Mouse (Mus musculus): Measurements from ENCODE around the gene Il2.

Gene Il2

GRCm38 (mm10) chr3:37125655-37126054, at the start of gene Il2:
Gene Il2, minus strand, starts transcription at chr3:37125959.
- no peak for DNase-seq (ENCODE audit: extremely low read depth, low read depth)

GRCm38 (mm10) chr3:37174711-37175572, 49.2 kb upstream of the Il2 start:
- no peak for DNase-seq (ENCODE audit: extremely low read depth, low read depth)

GRCm38 (mm10) chr3:37173285-37173684, 47.5 kb upstream of the Il2 start:
- peak; percentile 34 for DNase-seq (ENCODE audit: extremely low read depth, low read depth)

DNA sequence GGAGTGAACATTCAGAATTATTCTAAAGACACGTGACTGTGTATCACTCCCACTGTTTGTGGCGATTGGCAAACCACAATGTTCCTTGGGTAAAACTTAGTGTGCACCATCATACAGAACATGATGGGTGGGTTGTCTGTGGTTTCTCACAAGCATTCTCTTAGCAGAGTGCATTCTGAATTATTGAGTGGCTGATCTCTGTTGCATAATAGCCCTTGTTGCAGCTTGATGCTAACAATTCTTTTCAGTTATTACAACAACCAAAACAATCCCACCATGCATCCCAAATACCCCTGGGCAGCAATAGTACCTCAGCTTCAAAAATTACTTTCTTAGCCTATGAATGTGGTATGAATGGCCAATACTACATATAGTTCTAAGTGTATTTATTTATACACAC, 43.5 kb upstream of the Il2 start:
- no peak for DNase-seq (ENCODE audit: extremely low read depth, low read depth)

DNA sequence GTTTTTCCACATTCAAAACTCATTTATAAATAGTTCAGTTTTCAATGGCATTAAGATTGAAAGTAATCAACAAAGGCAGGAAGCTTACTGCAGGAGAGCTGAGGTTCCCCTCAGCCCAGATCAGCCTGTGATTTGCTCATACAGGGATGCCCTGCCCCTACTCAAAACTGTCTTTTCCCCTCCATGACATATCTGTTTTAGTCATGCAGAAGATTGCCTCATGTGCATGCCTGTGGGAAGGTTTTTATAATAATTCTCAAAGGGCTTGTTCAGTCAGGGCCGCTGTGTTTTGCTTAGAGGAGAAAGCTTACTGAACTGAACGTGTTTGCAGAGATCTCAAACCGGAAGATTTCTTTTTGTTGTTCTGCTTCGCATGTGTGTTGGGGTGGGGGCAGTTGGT, 35.3 kb upstream of the Il2 start:
- DNase-seq (ENCODE audit: extremely low read depth, low read depth): no peak

DNA sequence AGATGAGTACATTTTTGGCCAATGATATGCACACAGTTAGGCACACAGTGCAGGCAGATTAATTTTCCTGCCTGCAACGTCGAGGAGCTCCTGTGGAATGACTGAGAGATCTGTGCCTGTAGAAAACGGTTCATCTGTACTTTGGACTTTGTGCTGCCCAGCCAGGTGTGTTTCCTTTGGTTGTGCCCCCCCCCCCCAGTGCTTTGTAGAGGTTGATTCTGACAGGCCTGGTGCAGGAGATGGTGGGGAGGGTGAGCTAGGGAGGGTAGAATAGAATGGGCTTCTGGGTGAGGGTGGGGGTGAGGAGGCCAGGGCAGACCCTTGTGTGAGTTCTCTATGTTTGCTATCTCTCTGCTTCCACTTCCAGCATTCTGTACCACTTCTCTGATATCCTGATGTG, 32.5 kb upstream of the Il2 start:
- DNase-seq (ENCODE audit: extremely low read depth, low read depth): no peak

DNA sequence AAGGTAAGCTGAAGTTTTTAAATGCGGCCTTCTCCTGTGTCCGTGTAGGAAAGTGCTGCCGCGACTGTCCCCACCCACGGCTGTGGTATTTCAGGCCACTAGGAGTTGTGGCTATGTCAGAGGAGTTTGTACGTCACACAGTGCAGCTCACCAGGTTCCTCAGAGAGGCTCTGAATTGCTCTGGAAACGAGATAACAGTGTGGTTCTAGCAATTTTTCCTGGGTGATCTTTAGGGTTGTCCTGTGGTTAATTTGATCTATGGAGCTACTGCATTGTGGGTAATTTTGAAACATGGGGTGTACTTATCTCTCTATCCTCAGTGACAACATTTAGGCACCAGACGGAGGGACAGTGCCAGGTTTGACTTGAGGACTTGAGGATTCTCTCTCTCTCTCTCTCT, 31.3 kb upstream of the Il2 start:
- peak; percentile 83 for DNase-seq (ENCODE audit: extremely low read depth, low read depth)

DNA sequence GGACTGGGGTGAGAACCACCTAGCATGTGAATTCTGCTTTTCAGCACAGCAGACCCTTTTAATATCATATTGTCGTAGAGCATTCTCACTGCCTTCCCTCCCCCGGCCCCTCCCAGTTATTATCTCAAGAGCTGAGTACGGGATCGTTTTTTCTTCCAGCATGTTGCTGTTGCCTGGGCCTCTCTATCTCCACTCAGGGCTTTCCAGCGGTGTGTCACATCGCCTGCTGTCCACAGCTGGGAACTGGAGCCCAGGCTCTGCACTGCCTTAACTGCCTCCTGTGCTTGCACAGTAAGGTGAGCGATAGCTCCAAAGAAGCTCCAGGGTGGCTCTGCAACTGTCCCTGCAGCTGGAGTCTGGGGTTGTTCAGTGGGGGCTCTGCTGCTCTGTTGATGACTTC, 28.6 kb upstream of the Il2 start:
- peak; percentile 27 for DNase-seq (ENCODE audit: extremely low read depth, low read depth)

DNA sequence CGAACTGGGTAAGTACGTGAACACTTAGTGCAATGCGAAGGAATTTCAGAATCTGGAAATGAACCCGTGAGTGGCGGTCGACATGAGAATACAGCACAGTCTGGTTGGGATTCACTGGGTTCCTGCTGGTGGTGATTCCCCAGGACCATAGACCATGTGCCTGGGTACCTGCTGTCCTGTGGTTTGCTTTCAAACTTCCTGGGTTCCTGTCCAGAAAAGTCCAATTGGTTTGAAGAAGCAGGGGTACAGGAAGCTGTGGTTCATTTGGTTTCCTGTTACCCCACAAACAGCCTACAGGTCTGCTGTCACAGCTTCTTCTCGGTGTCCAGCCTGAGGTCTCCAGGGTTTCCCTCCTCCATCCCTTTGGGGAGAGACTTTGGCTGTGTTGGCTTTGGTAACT, 27.2 kb upstream of the Il2 start:
- no peak for DNase-seq (ENCODE audit: extremely low read depth, low read depth)

GRCm38 (mm10) chr3:37152274-37152673, 26.5 kb upstream of the Il2 start:
- no peak for DNase-seq (ENCODE audit: extremely low read depth, low read depth)

DNA sequence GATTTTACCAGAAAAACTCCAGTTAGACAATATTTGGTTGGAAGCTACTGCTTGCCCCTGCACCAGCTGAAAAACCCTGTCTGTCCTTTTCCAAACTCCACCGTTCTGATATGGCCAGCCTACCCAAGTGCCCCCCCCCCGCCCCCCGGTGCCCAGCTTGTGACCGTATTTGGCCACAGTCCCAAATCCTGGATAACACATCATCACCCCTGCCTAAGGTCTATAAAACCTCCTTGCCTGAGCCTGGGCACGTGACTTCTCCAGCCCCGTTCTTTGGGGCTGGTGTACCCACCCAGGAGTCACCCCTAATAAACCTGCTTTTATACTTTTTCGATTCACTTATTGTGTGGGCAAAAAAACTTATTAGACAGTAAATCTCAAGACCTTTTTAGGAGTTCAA, 21.1 kb upstream of the Il2 start:
- DNase-seq (ENCODE audit: extremely low read depth, low read depth): no peak

DNA sequence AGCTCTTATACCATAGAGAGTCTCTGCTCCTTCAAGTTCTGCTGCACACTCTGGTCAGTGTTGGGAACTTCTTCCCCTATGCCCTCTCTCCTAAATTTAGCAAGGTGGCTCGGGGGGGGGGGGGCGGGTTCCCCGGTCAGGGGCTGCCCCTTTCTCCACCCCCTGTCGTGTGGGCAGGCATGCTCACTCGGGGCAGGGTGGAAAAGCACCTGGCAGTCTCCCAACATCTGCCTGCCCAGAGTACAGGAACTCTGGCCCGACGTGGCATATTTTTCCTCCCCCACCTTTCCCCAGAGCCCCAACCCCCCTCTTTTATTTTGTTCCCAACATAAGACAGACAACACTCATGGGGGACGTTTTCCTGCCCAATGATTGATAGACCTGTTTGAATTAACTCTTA, 20.6 kb upstream of the Il2 start:
- no peak for DNase-seq (ENCODE audit: extremely low read depth, low read depth)

- DNase-seq (ENCODE audit: extremely low read depth, low read depth): no peak
These were observed 19.2 kb upstream of the Il2 start for GRCm38 (mm10) chr3:37144979-37145378.

GRCm38 (mm10) chr3:37141827-37142226, 16.1 kb upstream of the Il2 start:
- DNase-seq (ENCODE audit: extremely low read depth, low read depth): no peak

DNA sequence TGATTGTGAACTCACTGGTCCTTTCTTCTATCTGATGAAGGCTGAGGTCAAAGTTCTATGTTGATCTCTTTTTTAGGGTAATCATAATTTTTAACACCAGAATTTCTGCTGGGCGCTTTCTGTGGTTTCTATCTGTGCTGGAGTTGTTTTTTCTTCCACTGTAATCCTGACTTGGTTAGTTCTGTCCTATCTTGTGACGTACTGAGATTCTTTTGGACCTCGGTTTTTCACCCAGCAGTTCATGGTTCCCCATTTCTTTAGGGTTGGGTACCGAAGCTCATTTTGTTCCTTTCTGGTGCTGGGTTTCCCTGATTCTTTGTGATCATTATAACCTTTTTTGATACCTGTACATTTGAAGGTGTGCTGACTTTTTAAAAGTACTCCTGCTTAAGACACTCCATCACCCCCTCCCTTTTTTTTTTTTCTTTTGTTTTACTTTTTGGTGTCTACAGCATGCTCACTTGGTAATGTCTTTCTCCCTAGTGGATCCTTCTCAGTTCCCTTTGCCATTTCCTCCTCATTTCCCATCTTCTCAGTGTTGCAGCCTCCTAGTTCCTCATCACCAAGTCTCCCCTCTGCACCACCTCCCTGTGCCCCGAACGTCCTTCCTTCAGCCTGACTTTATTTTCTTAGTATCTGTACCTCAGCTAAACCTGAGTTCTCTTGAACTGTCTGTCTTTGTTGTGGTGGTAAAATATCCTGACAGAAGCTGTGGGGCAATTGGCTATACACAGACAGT, 14.6 kb upstream of the Il2 start:
- DNase-seq (ENCODE audit: extremely low read depth, low read depth): no peak

DNA sequence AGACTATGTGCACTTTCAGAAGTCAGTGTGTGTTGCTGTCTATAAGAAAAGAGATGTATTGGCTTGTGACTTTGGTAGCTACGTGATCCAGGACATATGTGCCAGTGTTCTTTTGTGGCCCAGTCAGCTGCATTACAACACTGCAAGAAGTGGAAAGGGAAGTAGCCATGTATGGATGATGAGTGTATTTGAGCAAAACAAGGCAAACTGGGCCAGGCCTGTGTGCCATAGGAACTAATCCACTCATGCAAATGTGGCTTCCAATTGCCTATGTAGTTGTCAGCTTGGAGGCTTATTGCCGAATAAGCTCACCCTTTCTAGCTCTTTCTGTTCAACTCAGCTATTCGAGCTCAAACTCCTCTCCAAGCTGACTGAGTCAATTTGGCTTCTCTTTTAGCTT, 13.4 kb upstream of the Il2 start:
- no peak for DNase-seq (ENCODE audit: extremely low read depth, low read depth)

DNA sequence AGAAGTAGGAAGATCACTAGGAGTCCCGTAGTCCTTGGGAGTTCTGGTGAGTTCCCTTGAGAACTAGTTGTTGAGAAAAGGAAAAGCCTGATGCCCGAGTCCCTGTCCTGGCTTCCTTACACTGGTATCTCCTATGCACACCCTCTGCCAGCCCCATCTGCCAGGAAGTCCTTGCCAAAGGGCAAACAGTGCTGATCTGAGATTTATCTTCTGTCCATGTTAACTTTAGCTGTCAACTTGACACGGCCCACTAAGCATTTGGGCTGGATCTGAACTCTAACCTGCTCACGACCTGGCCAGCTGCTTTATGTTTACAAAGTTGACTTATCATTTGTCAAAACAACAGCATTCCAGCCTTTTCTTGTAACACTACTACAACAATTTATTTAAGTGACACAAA, 11.5 kb upstream of the Il2 start:
- DNase-seq (ENCODE audit: extremely low read depth, low read depth): no peak

DNA sequence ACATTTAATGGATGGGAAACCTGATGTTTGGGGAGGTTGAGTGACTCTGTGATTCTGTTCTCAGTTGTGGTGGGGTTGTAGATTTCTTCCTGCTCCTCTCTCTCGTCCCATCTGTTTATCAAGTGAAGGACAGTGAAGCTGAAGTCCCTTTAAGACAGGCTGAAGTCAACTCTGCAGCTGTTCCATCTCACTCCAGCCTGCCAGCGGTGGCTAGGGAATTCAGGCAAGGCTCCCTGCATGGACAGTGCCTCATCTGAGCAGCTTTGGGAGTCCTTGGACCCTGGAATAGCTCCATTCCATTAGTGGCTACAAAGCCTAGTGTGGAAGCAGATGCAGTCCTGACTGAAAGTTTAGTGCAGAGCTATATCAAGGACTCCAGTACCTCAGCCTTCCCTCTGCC, 3.3 kb upstream of the Il2 start:
- DNase-seq (ENCODE audit: extremely low read depth, low read depth): no peak

GRCm38 (mm10) chr3:37128269-37128668, 2.5 kb upstream of the Il2 start:
- no peak for DNase-seq (ENCODE audit: extremely low read depth, low read depth)

- DNase-seq (ENCODE audit: extremely low read depth, low read depth): no peak
These were observed 403 bp upstream of the Il2 start for GRCm38 (mm10) chr3:37126162-37126561.

GRCm38 (mm10) chr3:37090721-37091120, 35.0 kb downstream of the Il2 start:
- no peak for DNase-seq (ENCODE audit: extremely low read depth, low read depth)

DNA sequence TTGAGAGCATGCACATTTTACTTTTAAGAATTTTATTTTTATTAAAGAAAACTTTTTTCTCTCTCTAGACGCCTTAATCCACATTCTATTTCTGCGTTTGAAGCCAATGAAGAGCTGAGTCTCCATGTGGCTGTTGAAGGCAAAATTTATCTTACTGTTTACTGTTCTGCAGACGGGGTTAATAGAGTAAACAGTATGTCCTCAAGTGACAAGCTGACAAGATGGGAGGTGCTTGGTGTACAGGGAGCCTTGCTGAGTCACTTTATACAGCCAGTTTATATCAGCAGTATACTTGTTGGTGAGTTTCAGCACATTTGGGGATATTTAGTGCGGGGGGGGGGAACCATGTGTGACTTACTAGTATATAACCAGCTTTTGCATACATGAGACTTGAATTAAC, 40.9 kb downstream of the Il2 start:
- DNase-seq (ENCODE audit: extremely low read depth, low read depth): no peak

GRCm38 (mm10) chr3:37073211-37073610, 52.5 kb downstream of the Il2 start:
- DNase-seq (ENCODE audit: extremely low read depth, low read depth): no peak
